Mouse (Mus musculus) induced T-regulatory cell, adult 2 months (primary cell): ENCODE data around the gene Eno3.

Experiments
- DNase-seq: peaks from one replicate; pipeline ENCODE4 v3.0.0-alpha.2; 2012; ENCODE audit warnings: low read depth

Eno3 gene

GRCm38 (mm10) chr11:70644564-70645103 is 12.4 kb upstream of the Eno3 start:
- no peak for DNase-seq

- no peak for DNase-seq
Measured at GRCm38 (mm10) chr11:70645461-70646258, 11.3 kb upstream of the Eno3 start.

GRCm38 (mm10) chr11:70646259-70646555 is 10.8 kb upstream of the Eno3 start:
- no peak for DNase-seq

- peak; percentile 100 for DNase-seq
Measured at GRCm38 (mm10) chr11:70646691-70647650, 10.0 kb upstream of the Eno3 start, which contains the start of the genes Rnf167 and Slc25a11. Gene Rnf167 (plus strand): TSS chr11:70647235. Gene Slc25a11 (minus strand): TSS chr11:70647479.

GRCm38 (mm10) chr11:70647716-70648420 is 9.1 kb upstream of the Eno3 start:
- DNase-seq: no peak

- DNase-seq: peak; percentile 77
Measured at GRCm38 (mm10) chr11:70648512-70648911, 8.5 kb upstream of the Eno3 start.

- DNase-seq: peak; percentile 47
Measured at GRCm38 (mm10) chr11:70649185-70649734, 7.7 kb upstream of the Eno3 start.

GRCm38 (mm10) chr11:70650322-70651175 is 6.5 kb upstream of the Eno3 start:
- peak; percentile 88 for DNase-seq

GRCm38 (mm10) chr11:70651391-70651790 is 5.6 kb upstream of the Eno3 start:
- DNase-seq: peak; percentile 72

GRCm38 (mm10) chr11:70652029-70652883 is 4.7 kb upstream of the Eno3 start:
- DNase-seq: peak; percentile 62

GRCm38 (mm10) chr11:70652884-70653344 is 4.1 kb upstream of the Eno3 start:
- no peak for DNase-seq

GRCm38 (mm10) chr11:70653345-70654197 is 3.4 kb upstream of the Eno3 start:
- peak; percentile 87 for DNase-seq

- peak; percentile 95 for DNase-seq
Measured at GRCm38 (mm10) chr11:70654198-70654922, 2.6 kb upstream of the Eno3 start, which contains the start of gene Pfn1. Gene Pfn1 (minus strand): TSS chr11:70654644.

GRCm38 (mm10) chr11:70654923-70655570 is 2.0 kb upstream of the Eno3 start:
- peak; percentile 91 for DNase-seq

- DNase-seq: peak; percentile 85
Measured at GRCm38 (mm10) chr11:70655571-70656455, 1.2 kb upstream of the Eno3 start.

- DNase-seq: no peak
Measured at GRCm38 (mm10) chr11:70656456-70656927, 510 bp upstream of the Eno3 start.
